Mouse (Mus musculus): ENCODE measurements around the gene Gm1043. TPM values are rescaled to one million over a fixed set of nuclear protein-coding genes. Genes with fewer than 3 reads are reported as not detected.

Gene Gm1043
- polyA plus RNA-seq, 1 experiment, result 0.46 TPM

GRCm38 (mm10) chr5:37109280-37109849 is 24.2 kb downstream of the Gm1043 start:
- DNase-seq (ENCODE audit: low read depth), result no peak

DNA sequence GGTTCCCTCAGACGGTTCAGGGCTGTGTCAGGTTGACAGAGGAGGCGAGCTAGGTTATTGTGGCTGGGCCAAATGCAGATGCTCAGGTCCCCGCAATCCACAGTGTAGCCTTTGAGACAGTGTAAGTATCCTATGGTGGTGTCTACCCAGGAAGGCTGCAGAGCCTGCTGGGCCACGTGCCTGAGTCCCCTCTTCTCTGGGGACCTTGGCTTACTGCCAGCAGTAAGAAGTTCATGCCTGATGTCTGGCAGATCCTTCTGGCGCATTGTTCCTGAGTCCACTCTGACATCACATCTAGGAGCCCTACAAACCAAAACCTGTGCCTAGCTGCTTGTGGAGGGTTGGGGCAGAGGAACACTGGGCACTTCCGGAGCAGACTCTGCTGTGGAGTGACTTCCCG is 27.2 kb downstream of the Gm1043 start:
- no peak for DNase-seq (ENCODE audit: low read depth)

DNA sequence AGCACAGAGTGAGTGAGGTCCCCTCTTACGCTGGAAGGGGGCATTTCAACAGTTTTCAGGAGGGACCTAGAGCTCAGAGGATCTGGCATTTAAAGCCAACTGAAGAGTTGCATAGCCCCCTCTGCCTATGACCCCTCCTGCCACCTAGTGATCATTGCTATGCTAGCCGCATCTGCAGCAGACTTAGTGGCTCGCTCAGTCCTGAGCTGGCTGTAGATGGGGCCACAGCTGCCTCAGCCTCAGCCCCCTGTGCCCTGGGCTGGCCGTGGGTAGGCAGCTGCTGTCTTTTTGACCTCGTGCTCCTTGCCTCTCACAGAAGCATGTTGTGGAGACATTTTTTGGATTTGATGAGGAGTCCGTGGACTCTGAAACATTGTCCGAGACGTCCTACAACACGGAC is 32.0 kb downstream of the Gm1043 start:
- DNase-seq (ENCODE audit: low read depth), result no peak

DNA sequence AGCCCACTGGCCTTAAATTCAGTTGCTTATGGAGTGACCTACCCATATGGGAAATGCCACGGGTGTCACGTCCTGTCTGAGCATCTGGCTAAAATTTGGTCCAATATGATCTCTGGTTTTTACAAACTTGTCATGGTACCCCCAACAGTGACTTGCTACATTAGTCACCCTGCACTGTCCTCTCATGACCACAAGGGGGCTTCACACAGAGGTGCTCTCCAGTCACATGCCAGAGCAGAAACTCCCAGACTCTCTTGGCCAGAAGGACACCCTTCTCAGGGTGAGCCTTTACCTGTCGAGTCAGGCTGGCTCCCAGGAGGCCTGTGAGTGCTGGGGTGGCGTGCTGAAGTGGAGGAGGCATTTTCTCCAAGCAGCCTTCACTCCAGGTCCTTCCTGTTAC is 33.1 kb downstream of the Gm1043 start:
- no peak for DNase-seq (ENCODE audit: low read depth)

DNA sequence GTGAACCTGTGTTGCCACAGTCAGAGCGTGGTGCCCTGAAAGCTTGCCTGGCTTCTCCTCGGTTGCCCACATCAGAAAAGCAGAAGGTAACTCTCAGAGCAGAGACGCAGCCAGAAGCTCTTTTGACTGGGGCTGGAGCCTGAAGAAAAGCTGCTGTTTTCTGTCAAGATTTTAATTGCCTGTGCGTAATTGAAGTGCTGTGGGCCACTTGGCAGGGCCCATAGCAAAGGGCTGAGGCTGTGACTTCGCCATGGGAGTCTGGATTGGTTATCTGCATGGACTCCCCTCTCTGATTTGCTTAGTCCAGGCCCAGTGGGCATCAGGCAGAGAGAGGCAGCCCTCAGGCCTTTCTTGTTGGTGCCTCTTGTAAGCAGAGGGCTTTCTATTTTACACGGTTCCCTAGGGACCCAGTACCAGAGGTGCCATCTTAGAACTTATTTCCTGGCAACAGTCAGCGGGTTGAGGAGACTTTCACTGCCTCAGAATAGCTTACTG is 36.1 kb downstream of the Gm1043 start:
- no peak for DNase-seq (ENCODE audit: low read depth)

DNA sequence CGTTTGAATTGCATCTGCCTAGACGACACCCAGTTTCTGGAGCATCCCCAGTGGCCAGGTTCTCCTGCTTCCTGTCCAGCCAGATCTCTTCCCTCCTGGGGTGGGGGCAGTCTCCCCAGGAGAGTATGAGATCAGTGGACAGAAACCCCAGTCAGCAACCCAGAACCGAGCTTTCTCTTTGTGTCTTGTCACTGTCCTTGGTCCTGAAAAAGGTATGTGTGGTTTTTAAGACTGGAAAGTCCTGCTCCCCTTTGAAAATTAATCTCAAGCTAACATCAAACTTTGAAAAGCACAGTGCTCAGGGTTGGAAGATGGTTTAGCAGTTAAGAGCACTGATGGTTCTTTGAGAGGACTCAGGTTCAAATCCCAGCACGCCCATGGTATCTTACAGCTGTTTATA is 46.7 kb downstream of the Gm1043 start:
- DNase-seq (ENCODE audit: low read depth), result no peak

GRCm38 (mm10) chr5:37141745-37142144 is 56.6 kb downstream of the Gm1043 start:
- DNase-seq (ENCODE audit: low read depth), result no peak

DNA sequence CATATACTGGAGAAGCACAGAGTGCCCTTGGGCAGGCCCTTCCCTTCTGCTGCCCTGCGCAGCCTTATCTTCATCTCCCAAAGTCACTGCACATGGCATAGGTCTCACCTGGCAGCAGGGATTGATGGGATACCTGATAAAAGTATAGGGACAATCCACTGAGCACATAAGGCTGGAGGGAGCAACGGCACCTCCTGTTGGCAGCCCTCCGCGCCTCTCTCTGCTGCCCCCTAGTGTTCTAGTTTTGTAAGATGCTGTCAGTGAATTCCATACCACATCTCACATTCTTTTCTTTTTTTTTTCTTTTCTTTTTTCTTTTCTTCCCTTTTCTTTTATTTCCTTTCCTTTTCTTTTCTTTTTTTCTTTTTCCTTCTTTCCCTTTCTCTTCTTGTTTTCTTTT is 62.4 kb downstream of the Gm1043 start:
- DNase-seq (ENCODE audit: low read depth), result no peak

DNA sequence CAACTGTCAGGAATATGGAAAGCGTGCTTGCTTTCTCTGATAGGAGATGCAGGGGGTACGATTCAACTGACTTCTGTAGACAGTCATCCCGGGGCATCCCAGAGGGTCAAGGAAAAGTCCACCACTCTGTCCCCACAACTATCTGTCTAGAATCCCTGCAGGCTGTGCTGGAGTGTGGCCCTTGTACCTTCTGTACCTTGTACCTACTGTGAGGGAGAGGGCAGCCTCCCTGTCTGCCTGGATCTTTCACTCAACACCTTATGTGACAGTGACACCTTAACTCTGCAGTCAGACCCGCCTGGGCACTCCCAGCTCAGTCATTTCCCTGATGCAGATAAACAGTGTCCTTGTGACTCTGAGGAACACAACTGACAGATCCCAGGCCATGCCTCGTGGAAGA is 65.5 kb downstream of the Gm1043 start:
- DNase-seq (ENCODE audit: low read depth), result no peak

- DNase-seq (ENCODE audit: low read depth), result no peak
Measured at GRCm38 (mm10) chr5:37154472-37154871, 69.3 kb downstream of the Gm1043 start.

DNA sequence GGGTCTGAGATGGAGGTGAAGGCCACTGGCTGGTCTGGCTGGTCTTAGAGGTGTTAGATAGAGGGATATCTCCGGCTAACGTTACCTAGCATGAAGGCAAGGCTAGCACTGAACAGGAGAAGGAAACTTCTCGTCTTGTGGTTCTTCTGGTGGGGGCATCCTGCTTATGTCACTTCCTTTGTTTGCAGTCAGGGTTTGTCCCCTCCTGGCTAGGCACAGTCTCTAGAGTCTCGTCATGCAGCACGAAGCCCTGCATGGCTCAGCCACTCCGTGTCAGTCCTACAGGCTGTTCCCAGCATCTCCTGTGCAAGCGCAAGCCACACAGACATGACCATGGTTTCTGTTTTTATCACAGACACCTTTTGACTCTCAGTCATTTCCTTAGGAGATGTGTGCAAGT is 73.2 kb downstream of the Gm1043 start:
- no peak for DNase-seq (ENCODE audit: low read depth)

GRCm38 (mm10) chr5:37162871-37163781 is 78.0 kb downstream of the Gm1043 start:
- DNase-seq (ENCODE audit: low read depth), result no peak

- no peak for DNase-seq (ENCODE audit: low read depth)
Measured at GRCm38 (mm10) chr5:37176466-37176865, 91.3 kb downstream of the Gm1043 start.

DNA sequence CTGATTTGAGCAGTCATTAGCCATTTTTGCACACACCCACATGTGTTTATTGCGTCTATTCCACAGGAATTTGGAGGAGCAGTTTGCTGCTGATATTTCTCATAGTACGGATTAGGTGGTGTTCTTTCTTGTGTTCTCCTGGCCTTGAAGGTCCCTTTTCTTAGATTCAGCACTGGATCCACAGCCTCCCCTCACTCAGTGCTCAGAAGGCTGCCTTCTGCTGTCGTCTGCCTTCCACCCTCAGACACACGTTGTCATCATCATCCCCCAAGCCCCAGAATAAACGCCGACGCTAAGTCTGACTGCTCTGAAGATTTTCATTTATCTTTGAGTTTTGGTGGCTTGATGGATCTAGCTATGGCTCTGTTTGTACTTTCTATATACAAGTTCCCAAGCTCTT is 91.9 kb downstream of the Gm1043 start:
- no peak for DNase-seq (ENCODE audit: low read depth)

DNA sequence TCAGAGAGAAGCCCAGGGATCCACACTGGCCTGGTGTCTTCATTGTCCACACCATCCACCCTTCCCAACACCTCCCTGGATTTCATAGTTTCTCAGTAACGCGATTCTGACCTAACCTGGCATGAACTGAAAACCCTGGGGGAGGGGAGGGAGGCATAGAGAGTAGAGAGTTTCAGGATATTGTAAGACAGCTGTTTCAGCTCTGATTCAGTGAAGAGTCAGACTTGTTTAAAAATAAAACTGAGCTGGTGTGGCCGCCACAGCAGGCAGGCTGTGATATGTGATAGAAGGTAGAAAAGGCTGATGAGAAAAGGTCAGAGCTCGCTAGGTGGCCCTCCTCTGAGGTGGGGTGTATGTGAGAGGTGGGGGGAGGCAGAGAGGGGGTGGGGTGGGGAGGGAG is 93.6 kb downstream of the Gm1043 start:
- no peak for DNase-seq (ENCODE audit: low read depth)

DNA sequence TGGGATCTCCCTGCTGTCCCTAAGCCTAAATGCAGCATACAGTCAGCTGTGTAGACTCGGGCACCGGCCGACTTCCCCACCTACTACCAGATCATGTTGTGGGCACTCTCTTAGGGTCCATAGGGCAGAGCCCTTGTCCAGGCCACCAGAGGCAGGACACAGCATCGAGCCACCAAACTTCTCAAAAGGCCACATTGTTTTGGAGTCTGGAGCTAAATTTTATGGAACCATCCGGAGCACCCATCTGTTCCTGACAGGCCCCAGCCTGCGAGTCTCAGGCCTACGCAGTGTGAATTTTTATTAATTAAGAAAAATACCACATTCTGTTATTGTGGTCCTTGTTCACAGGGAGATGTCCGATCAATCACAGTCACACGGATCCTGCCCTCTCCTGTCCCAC is 94.7 kb downstream of the Gm1043 start:
- no peak for DNase-seq (ENCODE audit: low read depth)

DNA sequence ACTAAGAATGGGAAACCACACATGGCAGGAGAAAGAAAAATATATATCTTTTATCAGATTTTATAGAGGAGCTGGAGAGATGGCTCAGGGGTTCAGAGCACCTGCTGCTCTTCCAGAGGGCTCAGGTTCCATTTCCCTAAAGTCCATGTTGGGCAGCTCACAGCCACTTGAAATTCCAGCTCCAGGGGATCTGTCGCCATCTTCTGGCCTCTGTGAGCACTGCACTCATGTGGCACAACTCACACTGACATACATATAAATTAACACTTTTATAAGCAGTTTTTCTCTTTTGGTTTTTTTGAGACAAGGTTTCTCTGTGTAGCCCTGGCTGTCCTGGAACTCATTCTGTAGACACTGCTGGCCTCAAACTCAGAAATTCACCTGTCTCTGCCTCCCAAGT is 95.5 kb downstream of the Gm1043 start:
- no peak for DNase-seq (ENCODE audit: low read depth)

GRCm38 (mm10) chr5:37184605-37185004 is 99.4 kb downstream of the Gm1043 start:
- DNase-seq (ENCODE audit: low read depth), result no peak

DNA sequence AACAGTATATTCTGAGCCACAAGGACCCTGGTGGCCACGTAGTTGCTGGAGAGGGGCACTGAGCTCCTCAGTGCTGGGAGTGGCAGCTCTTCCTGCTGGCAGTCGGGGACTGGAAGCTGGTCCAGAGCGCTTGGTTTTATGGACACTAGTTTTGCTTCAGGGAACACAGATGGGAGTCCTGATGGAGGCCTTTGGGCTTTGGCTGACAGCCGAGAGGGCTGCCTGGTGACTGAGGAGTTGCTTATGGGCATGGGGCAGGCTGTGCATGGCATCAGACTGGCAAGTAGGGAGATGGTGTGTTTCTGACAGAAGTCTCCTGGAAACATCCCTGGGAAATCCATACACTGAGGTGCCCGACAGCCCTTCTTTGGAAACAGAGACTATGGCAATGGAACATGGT is 105.2 kb downstream of the Gm1043 start:
- DNase-seq (ENCODE audit: low read depth), result no peak

- DNase-seq (ENCODE audit: low read depth), result no peak
Measured at GRCm38 (mm10) chr5:37196196-37196595, 111.0 kb downstream of the Gm1043 start.

GRCm38 (mm10) chr5:37196666-37197250 is 111.6 kb downstream of the Gm1043 start:
- no peak for DNase-seq (ENCODE audit: low read depth)

GRCm38 (mm10) chr5:37197423-37197822 is 112.3 kb downstream of the Gm1043 start:
- DNase-seq (ENCODE audit: low read depth), result no peak
